Mouse (Mus musculus): ENCODE data around the gene Kcnrg. TPM values are rescaled to one million over a fixed set of nuclear protein-coding genes. Genes with fewer than 3 reads are reported as not detected.
"Not testable (repeated sequence)": the region's sequence is repeated elsewhere in the genome, so short reads cannot be mapped to it uniquely, and the experiment has no call there.

The Kcnrg gene
- under 1 TPM in 2 of 4 experiments, not detected in 2; 0.12 to 0.34 TPM for total RNA-seq (2022)

DNA sequence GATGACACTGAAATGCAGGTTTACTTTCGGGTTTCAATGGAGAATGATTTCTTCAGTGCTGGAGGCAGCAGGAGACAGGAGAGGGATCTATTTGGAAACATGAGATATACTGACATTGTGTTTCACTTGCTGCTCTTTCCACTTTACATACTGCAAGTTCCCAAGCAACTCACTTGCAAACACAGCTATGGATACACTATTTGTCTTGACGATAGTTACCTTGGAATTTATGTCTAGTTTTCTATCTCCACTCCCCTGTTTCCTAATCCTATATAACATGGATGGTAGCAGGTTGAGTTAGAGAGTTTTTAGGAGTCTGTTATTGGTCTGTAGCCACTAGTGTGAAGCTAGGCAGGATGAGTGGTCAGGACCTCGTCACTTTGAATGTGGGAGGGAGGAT, at the start of gene Kcnrg:
Gene Kcnrg, plus strand, starts transcription at position 301 of the 400 bp plus-strand sequence.
- no peak for DNase-seq (ENCODE audit: low spot score in 2 of 2)

DNA sequence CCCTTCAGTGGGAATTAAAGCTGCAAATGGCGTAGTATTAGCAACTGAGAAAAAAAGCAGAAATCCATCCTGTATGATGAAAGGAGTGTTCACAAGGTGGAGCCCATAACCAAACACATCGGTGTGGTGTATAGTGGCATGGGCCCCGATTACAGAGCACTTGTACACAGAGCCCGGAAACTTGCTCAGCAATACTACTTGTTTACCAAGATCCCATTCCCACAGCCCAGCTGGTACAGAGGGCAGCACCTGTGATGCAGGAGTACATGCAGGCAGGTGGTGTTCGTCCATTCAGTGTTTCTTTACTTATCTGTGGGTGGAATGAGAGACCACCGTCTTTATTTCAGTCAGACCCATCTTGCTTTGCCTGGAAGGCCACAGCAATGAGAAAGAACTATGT, 48.4 kb upstream of the Kcnrg start:
- no peak for DNase-seq (ENCODE audit: low spot score in 2 of 2)

DNA sequence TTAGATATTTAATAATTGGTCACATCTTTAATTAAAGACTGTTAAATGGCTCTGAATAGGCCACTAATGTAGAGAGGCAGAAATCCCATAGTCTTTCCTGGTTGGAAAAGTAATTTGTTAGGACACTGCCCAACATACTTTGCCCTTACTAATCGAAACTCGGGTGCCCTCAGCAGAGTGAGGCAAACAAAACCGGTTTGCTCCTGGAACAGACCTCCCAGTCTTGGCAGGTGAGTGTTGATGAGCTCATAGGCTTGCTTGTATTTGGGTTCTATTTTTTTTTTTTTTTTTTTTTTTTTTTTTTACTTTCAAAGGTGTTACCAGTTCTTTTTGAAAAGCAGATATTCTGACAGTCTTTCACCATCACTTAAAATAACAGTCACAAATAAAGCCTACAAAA, 47.4 kb upstream of the Kcnrg start:
- no peak for DNase-seq (ENCODE audit: low spot score in 2 of 2)

DNA sequence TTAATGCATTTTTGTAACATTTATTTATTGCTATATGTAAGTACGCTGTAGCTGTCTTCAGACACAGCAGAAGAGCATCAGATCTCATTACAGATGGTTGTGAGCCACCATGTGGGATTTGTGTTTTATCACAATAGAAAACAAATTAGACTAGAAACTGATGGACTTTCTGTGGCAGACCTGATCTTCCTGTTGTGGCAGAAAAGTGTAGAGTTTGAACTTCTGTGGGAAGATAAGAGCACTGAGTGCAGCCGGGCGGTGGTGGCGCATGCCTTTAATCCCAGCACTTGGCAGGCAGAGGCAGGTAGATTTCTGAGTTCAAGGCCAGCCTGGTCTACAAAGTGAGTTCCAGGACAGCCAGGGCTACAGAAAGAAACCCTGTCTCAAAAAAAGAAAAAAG, 41.0 kb upstream of the Kcnrg start:
- not testable (repeated sequence) for DNase-seq (ENCODE audit: low spot score in 2 of 2)

DNA sequence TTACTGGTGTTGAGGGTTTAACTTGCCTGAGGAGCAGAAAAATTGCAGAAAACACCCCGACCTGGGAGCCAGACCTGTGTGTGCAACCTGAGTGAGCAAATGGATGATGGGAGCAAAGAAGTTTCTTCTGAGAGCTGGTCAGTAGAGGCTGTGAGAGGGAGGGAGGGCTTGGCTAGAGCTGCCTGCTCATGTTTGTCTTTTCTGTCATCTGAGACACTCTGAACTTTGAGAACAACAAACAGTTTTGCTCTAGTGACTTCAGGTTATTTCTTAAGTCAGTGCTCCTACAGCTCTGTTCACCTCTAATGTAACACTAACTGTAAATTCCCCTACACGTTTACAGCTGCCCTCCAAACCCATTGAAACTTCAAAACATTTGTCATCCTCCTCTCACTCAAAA, 37.9 kb upstream of the Kcnrg start:
- DNase-seq (ENCODE audit: low spot score in 2 of 2), result no peak

DNA sequence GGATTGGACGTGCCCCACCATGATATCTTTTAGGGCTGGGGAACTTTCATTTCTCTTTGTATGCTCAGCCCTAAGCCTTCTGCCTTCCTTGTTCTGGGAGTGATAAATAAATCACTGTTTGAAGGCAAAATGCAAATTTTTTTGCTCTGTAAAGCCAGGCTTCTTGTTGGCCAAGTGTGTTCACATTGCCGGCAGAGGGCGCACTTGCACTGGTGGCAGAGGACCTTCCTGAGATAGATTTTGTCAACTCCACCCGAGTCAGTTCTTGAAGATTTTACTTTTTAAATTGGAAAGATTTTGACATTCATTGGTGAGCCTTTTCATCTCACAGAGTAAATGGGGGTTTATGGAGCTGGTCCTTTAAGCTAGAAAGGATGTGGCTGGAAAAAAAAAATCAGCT, 35.9 kb upstream of the Kcnrg start:
- DNase-seq (ENCODE audit: low spot score in 2 of 2), result peak; percentile 69 to 74

DNA sequence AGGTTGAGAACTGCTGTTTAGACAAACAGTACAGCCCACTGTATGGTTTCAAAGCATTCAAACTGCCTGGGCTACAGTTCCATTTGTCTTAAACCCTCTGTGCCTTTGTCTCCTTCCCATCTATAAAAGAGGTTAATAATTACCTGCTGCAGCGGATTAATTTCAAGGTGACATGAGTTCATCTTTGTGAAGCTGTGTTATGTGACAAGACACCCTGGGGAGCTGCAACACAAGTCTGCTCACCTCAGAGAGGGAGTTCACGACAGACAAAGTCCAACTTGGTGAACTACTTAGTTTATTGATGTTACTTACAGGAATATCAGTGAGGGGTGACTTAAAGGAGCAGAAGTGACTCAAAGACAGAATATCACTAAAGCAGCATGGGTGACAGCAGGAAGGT, 35.1 kb upstream of the Kcnrg start:
- DNase-seq (ENCODE audit: low spot score in 2 of 2), result no peak

DNA sequence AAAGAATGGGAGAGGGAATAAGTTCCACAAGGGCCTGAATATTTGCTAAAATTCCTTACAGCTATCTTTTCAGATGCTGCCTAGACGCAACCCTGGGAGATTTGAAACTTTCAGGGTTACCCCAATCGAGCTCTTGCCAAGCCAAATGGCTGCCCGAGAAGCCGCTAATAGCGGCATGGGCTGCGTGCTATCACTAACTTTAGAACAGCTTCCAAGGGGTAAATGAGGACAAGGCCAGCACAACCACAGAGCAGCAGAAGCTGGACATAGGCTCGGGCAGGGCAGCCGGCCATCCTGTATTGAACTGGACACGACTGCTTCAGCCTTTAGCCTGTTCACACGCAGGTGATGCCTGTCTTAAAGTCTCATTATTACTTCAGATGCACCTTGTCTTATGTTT, 32.2 kb upstream of the Kcnrg start:
- peak; percentile 39 to 57 for DNase-seq (ENCODE audit: low spot score in 2 of 2)

DNA sequence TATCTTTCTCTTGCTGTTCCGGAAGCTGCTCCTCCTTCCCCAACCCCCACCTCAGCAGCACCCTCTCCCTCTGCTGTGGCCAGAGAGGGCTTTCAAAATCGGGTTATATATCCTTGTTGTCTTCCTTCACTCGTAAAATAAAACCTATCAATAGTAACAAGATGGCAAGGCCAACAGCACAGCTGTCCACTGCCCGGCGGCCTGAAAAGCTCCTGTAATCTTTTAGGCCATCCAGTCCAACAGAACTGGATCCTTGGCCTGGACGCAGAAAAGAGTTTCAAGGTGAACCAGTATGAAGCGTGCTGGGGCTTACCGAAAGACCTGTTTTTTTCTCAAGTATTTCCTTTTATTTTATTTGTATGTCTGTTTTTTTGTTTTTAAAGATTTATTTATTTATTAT, 31.3 kb upstream of the Kcnrg start:
- DNase-seq (ENCODE audit: low spot score in 2 of 2), result peak; percentile 40 to 66

DNA sequence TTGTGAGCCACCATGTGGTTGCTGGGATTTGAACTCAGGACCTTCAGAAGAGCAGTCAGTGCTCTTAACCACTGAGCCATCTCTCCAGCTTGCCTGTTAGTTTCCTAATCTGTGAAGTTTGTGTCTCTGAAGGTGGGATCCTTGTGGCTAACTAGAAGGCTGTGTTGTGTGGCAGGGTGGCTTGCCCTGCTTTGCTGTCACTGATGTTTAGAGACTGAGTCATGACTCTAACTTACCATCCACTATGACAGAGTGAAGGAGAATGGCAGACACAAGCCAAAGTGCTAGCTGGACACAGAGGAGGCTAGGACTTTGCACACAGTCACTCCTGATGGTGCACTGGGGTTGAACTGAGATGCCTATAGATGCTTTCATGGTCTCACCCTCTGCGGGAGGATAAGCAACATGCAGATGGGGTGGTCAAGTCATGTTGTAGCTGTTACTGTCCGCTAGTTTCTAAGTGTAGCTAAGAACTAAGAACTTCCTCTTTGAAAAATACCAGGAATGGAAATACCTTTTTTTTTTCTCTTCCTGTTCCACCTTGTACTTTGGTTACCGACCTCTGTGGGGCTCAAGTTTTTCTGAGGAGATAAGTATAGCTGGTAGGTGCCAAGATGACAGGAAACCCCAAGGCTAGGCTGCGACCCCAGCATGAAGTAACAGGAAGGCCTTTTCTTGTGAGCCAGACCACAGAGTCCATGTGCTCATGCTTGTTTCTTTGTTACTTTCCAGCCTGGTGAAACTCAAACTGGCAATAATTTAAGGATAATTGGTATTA, 17.8 kb upstream of the Kcnrg start:
- DNase-seq (ENCODE audit: low spot score in 2 of 2), result no peak

DNA sequence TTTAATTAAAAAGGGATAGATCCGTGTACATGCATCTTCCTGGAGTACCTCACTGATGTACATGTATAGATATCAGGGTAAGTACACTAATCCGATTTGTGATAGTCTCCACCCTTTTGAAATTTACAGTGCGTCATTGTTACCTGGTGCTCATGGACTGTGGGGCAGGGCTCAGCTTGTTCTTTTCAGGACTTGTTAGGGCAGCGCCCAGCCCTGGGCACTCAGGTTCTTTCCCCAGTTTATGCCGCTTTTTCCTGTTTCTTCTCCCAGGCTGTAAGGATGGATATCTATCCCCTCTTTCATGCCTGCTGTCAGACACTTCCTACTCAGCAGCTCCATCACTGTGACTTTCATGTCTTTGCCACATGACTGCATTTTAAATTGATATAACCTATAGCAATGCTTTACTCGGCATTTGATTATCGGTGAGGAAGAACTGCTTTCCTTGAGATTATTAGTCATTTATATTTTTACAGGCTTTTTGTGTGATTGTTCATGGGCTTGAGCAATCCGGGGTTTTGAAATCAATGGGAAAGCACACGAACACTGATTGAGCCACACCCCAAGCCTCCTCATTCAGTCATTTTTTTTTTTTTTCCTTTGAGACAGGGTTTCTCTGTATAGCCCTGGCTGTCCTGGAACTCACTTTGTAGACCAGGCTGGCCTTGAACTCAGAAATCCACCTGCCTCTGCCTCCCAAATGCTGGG, 10.4 kb upstream of the Kcnrg start:
- DNase-seq (ENCODE audit: low spot score in 2 of 2), result no peak

DNA sequence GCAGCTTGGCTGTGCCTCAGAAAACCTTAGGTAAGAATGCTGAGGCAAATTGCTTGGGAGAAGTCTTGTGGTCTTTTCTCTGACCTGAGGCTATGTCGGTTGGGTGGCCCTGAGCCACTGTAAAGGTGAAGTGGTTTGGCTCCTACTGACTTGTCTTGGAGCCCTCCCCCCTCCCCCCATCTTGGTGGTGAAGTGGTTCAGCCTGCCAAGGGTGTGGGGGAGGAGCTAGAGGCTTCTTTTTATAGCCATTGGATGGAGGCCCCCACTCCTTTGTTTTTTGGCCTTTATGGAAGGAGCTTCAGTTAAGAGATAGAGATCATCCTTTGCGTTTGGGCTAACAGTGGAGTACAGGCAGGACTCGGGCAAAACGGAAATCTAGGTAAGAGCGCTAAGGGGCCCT, 9.3 kb upstream of the Kcnrg start, which contains the start of gene Trim13:
Gene Trim13, plus strand, starts transcription at position 280 of the 400 bp plus-strand sequence.
- no peak for DNase-seq (ENCODE audit: low spot score in 2 of 2)

DNA sequence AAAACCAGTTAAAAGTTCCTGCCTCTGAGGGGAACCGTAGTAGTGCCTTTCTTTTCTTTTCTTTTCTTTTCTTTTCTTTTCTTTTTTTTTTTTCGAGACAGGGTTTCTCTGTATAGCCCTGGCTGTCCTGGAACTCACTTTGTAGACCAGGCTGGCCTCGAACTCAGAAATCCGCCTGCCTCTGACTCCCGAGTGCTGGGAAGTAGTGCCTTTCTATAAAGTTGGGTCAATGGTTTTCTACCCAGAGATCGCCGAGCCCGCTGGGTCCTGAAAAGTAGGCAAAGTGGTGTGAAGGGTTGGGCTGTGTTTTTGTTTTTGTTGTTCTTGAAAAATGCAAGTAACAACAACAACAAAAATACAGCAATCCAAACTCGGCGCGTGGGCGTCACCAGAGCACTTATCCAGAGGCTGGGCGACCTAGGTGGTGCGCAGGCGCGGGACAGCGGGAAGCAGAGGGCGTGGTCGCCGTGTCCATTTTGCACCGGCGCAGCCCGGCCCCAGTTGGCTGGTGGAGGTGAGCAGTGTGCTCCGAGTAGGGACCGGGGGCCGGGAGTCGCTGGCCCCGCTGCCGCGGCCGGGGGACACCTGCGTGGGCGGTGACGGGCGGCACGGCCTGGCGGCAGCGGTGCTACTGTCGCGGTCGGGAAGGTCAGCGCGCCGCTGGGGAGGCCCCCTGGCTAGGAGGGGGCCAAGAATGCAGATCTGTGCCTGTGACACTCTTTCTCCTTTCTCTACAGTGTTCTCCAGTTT, 8.0 kb upstream of the Kcnrg start:
- peak; percentile 73 to 89 for DNase-seq (ENCODE audit: low spot score in 2 of 2)

DNA sequence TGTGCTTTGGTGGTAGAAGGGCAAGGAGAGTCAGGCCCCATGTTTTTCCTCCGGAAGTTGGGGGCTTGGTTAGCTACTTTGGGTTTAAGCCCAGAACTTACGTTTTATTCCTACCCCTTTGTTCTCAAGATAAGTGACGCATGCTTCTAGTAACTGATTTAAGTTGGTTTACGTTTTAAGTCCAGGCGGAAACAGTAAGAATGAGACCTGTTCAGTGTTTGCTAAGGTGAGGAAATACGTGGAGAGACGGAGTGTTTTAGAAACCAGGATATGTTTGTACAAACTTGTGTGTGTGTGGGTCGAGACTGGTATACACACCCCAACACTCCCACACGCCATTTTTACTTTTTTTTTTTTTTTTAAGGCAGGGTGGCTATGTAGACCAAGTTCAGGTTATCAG, 5.9 kb upstream of the Kcnrg start:
- DNase-seq (ENCODE audit: low spot score in 2 of 2), result no peak

DNA sequence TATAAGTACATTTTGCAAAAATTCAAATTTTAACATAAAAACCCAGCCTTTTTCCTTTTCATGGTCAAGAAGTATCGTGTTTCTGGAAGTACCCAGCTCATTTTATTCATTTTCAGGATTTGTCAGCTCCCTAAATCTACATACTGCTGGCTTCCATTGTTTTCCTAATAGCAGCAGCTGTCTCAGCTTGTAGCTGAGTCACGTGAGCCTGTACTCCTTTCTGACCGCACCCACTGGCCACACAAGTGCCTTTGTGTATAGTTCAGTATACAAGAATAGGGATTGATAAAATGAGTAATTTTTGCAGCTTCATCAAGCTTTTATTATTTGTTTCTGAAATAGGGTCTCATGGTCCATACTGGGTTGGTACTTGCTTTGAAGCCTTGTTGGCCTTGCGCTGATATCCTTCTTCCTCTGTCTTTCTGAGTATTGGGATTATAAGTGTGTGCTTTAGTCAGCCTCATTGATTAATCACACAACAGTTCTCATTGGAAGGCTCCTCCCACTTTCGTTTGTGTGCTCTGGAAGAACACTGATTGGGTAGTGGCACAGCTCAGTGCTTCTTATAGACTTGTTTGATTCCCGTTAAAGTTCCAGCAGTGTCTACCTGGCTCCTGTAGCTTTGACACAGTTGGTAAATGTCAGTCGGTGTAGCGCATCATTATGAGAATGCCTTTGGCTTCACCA, 4.0 kb upstream of the Kcnrg start:
- DNase-seq (ENCODE audit: low spot score in 2 of 2), result no peak

DNA sequence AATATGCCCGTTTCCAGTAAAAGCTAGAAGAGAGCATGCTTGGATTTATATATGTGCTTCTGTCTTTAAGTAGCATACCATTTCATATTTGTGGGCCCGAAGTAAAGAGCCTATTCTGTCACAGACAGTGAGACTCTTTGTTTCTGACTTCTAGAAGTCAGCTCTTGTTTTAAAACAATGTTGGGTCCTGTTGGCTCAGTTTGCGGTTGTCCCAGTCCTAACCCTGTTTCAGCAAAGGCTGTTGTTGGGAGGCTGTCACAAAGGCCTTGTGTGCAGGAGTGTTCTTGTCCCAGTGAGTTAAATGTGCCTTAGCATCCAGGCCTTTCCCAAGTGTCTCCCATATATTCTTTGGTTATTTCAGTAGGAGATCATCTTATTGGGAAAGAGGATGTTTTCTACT, 3.2 kb upstream of the Kcnrg start:
- no peak for DNase-seq (ENCODE audit: low spot score in 2 of 2)

DNA sequence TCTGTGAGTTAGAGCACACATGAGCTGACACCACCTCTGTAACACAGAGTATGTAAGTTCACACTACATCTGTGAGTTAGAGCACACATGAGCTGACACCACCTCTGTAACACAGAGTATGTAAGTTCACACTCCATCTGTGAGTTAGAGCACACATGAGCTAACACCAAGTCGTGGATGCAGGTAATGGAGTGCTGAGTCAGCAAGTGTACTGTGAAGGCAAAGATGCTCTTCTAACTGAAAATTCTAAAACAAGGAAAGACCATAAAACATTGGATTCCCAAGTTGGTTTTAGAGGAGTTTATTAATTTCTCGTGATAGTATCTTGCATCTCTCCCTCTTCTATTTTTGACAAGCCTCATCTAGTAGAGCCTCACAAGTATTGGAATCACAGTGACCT, 1.2 kb upstream of the Kcnrg start:
- DNase-seq (ENCODE audit: low spot score in 2 of 2), result not testable (repeated sequence)

DNA sequence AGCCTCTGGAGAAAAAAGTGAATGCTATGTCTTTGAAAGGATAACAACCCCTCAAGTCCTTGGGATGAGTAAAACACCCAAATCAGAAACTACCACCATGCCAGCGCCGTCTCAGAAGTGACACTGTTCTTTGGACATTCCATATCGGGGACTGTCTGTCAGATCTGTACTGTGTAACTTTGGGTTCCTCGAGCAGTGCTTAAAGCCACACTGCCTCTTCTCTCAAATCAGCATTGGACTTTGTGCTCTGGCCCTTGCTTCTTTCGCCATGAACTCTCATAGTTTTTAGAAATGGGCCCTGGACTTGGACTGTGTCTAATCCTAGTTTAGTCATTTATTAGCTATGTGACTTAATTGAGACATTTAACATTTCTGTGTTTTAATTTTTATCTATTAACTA, 4.5 kb downstream of the Kcnrg start:
- no peak for DNase-seq (ENCODE audit: low spot score in 2 of 2)

DNA sequence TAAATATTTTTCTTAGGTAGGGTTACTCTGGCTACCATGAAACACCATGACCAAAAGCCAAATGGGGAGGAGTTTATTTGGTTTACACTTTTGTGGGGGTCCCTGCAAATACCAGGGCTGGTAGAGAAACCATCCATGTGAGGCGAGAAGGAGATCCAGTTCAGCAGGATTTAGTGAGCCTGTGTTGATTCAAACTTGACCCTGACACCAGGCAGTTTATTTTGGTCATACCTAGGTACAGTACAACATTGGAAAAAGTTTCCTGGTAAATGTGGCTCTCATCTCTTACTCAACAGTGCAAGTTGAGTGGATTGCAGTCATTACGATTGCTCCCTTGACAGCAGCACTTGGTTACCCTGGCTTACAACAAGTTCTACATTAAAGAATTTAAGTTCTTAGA, 6.1 kb downstream of the Kcnrg start:
- DNase-seq (ENCODE audit: low spot score in 2 of 2), result no peak

DNA sequence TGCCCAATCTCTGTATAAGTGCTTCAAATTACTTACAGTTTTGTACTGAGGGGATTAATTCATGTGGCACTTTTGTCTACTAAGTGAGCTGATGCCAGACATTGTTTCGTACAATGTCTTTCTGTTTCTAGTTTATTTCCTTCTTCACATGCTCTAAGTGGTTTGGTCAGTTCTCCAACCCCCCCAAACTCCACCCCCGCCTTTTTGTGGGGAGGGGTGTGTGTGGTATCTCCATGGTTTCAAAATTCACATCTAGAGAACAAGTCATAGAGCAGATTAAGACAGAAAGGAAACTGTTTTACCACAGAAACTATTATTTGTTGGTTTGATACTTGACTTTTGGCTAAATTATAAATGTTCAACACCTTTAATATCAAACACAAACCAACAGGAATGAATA, 13.1 kb downstream of the Kcnrg start:
- no peak for DNase-seq (ENCODE audit: low spot score in 2 of 2)

DNA sequence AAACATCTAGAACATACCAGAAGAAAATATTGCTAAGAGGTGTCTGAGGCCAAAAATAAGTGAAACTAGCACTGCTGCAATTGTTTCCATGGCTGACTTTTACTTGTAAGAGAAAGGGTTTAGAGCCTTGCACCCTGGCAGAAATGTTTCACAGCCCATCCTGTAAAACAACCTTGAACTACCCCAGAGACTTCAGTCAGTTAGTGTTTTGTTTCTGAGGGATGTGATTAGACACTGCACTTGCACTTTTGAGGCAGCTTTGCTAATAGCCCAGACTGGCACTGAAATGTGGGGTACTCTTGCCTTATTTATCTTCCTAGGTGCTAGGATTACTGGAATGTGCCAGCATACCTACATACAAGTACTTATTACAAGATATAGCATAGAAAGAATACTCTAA, 28.7 kb downstream of the Kcnrg start:
- no peak for DNase-seq (ENCODE audit: low spot score in 2 of 2)

DNA sequence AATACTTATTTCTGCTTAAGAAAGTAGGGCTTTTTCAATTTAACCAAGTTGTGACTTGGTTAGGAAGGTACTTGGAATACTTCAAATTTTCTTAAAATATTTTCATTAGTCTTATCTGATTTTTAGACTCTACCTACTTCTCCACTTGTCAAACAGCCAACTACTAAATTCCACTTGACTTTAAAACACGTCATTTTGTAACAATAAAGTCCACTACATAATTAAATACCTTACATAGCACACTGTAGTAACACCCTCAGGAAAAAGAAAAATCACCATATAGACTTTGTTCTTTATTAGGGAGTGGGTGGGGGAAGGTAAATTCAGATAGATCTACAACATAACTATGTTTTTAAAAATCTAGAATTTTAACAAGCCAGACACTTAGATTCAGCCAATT, 35.4 kb downstream of the Kcnrg start:
- no peak for DNase-seq (ENCODE audit: low spot score in 2 of 2)

Measured in gastrocnemius, adult 8-10 months (tissue).